Mouse (Mus musculus): ENCODE measurements around the gene Micu2.

Micu2 gene

DNA sequence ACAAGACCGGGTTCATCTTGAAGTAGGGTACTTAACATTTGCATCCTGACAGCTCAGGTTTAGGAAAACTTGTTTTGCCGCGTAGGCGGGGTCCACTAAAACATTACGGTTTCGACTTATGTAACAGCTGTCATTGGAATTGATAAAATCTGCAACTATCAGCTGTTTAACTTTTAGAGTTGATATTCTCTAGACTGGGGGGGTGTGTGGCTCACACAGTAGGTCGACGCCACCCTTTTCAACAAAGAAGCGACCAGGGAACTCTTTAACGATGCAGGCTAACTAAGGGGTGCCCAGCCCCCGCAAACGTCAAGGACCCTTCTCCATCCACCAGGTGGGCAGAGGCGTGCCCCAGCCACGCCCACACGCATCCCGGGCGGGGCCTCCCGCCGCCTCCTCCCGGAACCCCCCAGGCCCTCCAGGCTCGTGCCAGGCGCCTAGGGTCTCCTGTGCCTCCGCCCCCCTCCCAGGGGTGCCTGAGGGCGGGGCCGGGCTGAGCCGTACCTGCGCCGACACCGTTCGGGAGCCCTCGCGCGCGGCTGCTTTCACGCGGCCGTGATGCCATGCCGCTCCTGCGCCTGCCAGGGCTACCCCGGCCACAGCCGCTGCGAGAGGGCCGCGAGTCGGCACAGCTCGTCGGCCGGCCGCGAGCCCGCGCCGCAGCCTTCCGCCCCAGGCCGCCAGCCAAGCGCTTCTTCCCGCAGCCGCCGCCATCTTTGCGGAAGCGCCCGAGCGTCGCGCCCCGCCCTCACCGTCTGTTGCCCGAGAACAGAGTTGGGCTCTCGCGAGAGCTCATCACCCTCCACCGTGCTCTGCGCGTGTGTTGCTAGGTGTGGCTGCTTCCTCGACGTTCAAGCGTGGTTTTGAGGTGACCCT, at the start of gene Micu2:
Gene Micu2, minus strand, starts transcription at position 737 of the 876 bp plus-strand sequence.
- DNase-seq (ENCODE audit: low read depth, low spot score) = peak; percentile 83

DNA sequence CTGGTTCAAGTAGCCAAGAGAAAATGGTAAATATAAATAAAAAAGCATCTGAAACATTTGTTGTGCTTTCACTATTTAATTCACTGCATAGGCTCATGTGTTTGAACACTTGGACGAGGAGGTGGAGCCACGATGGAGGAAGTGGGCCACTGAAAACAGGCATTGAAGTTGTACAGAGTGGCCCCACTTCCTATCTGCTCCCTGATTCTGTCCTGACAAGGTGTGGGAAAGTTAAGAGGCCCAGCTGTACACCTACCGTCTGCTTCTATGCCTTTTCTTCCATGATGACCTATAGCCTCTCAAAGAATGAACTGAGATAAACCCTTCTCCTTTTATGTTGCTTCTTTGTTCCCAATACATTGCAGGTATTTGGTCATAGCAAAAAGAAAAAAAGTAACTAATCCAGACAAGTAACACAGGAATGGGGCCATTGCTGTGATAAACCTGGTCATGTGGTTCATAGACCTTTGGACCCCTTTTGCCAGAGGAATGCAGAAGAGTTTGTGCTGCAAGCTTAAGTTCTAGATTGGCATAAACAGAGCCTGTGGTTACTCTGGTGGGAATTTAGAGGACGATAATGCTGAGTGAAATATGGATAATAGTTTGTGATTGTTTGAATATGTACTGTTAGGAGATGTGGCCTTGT, 47.7 kb upstream of the Micu2 start:
- DNase-seq (ENCODE audit: low read depth, low spot score) = no peak

DNA sequence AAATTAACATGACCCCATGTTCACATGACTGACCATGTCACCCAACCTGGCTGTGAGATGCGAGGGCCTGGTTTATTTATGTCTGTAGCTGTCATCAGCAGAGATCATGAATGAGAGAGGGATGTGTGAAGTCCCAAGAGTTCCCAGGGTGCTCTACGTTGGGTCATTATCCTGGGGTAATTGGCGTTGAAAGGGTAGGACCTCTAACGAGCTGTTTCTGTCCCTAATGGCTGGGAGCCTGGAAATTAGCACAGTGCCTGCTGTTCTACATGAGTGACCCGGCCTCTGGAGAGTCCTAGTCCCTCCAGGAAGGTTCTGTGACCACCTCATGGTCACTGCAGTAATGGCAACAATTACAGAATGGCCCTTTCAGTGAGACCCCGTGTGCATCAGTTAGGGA, 37.1 kb upstream of the Micu2 start:
- DNase-seq (ENCODE audit: low read depth, low spot score) = peak; percentile 27

DNA sequence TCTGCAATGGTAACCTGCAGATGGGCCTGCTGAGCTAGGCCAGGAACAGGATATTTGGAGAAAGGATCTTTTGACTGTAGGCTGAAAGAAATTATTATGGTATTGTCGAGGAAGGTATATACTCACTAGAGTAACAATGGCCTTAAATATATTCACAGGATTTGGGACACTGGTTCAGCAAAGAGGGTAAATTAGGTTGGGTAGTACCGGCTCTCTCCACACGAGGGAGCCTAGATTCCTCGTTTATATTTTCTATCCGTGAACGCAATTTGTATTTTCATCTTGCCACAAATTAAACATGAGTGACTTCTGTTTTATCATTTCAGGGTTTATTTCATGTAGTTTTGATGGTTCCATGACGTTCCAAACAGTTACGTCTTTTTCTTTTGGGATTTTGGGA, 35.5 kb upstream of the Micu2 start:
- peak; percentile 33 for DNase-seq (ENCODE audit: low read depth, low spot score)

DNA sequence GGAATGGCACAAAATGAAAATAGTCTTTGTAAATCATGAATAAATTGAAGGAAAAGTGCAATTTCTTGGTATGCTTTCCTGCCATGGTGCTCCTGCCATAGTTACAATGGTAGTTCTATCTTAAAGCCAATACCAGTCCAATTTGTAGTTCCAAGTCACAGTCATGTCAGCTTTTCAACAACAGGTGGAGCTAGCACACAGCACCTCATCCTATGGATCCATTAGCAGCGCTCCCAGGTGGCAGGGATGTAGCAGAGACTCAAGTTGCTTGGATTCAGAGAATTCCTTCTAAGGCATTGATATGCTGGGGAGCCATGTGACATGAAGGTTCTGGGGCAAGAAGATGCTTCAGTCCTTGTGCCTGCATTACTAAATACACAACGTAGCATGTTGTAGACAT, 19.8 kb upstream of the Micu2 start:
- DNase-seq (ENCODE audit: low read depth, low spot score) = peak; percentile 13

DNA sequence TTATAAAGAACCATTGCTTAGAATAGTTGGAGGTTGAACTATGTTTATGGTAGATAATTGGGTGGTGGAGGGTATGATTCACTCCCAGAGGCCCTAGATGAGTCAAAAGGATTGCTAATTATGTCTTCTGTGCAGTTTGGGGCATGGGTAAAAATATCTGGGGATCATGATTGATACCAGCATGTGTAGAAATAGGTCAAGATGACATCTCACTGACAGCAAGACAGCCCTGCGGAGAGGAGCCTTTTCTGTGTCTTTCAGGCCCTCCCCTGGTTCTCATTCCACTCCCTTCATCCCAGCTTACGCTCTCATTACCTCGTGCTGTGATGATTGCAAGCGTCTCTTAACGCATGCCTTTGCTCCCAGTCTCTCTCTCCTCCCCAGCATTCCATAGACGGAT, 4.8 kb upstream of the Micu2 start:
- DNase-seq (ENCODE audit: low read depth, low spot score) = no peak

DNA sequence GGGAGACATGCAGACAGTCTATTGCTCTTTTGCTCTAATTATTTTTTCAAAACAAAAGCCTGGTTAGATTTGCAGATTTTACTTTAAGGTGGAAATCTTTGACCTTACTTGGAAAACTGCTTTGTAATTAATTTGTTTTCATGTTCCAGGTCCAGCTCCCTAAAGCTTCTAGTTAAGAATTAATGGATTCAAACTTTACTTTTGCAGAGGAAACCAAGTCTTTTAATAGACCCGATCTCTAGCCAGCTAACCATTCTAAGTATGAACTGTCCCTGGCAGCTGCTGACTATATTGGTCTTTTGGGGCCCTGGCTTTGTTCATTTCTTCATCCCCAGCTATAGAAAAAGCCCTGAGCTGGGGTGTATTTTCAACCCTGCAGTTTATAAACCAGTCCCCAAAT, 3.1 kb upstream of the Micu2 start:
- DNase-seq (ENCODE audit: low read depth, low spot score) = no peak

DNA sequence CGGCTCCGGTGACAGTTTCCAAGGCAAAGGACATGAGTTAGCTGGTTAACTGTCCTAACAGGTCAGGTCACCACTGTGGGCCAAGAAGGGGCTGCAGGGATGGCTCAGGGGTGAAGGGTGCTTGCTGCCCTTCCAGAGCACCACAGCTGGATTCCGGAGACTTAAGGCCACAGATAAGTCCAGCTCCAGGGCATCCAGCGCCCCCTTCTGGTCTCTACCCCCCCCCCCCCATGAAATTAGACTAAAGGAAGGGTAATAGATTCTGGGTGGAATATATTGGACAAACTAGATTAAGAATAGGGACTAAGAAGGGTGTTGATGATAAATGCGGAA, 306 bp upstream of the Micu2 start:
- DNase-seq (ENCODE audit: low read depth, low spot score) = no peak

DNA sequence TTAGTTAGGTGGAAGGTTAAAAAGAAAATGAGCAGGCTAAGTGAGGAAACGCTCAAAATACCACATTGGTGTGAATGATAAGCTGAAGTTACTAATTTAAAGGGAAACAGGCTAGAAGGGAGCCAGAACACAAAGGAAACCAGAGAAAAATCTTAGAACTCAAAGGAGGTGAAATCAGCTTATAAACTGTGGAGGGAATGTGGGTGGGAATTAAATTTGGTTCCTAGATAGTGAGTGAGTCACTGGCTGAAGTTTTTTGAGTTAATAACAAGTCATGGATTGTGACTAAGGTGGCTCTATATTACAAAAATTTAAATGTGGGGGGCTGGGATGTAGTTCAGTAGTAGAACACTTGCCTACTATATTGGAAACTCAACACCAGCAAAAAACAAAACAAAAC, 1.6 kb downstream of the Micu2 start:
- no peak for DNase-seq (ENCODE audit: low read depth, low spot score)

DNA sequence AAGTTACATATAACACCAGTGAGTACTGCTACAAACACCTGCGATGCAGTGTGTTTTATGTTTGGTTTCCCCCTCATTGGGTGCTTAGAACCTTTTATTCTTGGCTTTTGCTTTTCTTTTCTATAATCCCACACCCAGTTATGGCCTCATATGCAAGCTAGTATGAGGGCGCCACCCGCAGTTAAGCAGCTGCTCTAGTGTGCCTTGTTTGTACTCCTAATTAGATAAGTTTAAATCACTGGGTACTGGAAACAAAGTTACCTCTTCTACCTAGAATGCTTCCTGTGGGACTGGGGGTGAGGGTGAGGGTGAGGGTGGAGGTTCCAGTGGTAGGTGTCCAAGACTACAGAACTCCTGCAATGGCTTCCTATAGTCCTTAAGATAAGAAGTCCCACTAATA, 2.9 kb downstream of the Micu2 start:
- DNase-seq (ENCODE audit: low read depth, low spot score) = no peak

DNA sequence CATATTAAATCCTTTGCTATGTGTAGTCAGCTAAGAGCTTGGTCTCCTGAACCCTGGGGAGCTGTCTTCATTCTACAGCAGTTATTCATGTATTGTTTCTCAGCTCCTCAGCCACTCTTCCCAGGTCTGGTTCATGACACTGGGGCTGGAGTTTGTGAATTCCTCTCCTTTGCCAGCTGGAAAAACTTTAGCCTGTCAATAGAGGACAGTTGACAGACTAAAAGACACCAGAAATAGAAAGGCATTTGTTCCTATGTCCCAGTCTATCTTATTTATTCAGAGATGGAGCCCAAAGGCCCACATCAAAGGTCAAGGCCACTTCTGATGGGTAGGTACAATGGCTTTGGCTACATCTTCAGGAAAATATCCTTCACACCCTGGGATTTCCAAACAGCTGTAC, 7.3 kb downstream of the Micu2 start:
- no peak for DNase-seq (ENCODE audit: low read depth, low spot score)

DNA sequence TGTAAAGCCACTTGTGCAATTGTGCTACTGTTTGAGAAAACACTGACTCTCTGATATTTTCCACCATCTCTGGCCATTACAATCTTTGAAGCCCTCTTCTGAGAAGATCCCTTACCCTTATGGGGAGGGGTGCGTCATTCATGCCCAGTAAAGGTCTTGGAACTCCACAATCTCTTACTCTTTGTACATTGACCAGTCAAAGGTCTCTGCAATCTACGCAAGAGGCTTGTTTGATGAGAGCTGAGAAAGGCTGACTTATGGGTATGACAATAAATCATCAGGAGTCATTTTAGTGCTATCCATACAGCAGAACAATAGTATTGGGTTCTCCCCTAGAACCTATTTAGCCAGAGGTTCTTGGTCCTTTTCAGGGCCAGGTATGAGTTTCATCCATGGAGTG, 9.9 kb downstream of the Micu2 start:
- no peak for DNase-seq (ENCODE audit: low read depth, low spot score)

DNA sequence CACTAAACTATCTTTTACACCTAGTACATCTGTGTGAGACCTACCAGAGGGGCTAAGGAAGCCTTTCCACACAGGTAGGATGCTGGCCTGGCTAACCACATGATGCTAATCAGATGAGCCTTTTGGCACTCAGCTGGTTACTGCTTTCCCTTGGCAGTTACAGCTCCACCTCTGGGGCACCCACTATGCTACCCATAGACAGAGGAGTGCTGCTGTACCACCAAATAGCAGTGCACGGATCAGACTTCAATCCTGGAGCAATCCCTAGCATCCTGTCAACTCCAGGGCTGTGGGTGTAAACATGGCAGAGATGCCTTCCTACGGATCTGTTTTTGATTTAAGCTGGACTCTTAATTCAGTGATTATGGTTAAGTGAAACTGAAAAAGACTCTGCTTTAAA, 13.3 kb downstream of the Micu2 start:
- DNase-seq (ENCODE audit: low read depth, low spot score) = no peak

DNA sequence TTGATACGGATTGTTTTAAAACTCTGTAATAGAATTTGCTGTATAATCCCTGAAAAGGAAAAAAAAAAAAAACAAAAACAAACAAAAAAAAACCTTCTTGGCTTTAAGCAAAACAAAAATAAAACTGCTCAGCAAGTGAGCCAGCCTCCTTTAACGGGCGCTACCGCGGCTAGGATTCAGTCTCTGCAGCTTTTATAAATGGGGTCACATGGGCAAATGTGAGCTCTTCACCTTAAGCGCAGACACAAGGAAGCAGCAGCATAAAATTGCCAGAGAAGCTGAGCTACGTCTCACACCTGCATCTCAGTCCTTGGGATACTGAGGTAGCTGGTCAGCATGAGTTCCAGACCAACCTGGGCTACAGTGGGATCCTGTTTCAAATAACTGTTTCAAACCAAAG, 16.6 kb downstream of the Micu2 start:
- no peak for DNase-seq (ENCODE audit: low read depth, low spot score)

DNA sequence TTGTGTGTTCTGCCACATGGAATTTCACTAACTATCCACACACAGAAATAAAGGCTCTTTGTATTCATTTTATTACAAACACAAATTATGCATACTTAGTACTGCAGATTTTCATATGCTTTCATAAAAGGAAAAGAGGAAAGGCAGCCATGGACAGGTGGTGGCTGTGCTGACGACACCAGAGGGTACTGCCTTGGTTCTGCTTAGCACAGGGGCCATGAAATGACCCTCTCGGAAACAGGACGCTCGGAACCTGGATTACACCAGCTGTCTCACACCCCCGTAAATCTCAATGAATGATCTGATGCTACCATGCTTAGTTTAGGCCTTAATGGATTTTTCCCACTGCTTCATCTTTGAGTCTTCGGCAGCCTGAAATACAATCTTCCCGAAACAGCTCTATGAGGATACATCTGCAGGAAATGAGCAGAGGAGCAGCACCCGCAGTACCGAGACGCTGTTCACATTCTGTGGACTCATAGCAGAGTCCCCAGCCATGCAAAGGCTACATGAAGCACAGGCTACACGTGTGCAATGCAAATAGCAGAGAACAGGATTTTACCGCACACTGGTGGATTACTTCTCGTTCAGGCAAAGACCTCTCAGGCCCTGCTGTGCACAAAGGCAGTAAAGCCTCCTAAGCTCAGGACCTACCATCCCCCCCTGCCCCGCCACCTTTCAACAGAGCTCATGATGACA, 17.2 kb downstream of the Micu2 start:
- DNase-seq (ENCODE audit: low read depth, low spot score) = peak; percentile 31

DNA sequence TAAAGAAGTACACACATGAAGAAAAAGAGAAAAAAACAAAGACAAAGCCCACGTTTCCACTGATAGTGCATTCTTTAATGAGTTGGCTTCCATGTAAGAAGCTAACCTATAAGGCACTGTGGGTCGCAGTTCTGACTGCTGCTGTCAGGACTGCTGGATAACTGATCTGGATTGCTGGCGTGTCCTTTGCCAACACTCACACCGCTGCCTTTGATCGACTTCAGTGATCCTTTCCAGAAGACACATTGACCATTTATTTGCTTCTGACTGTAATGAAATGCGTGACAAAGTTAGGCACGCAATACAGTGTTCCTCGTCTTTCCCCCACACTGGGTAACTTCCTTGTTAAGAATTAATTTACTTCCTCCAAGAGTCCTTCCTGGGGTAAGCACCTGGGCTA, 18.3 kb downstream of the Micu2 start:
- no peak for DNase-seq (ENCODE audit: low read depth, low spot score)

DNA sequence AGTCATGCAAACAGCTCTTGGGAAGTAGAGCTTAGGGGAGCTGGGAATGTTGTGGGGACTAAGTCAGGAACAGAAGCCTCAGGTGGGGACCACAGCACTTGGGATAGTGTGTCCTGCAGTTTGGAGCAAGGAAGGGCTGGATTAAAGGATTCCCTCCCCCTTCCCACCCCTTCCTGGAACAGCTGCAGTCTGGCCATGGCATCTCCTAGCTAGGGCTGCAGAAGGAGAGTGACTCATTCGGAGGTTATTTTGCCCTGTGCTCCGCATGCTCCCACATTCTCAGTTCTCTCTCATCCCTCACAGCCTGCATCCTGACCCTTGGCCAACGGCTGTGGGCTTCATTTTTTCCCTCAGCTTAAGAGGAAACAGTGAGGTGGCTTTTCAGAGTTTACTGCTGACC, 18.9 kb downstream of the Micu2 start:
- DNase-seq (ENCODE audit: low read depth, low spot score) = no peak

DNA sequence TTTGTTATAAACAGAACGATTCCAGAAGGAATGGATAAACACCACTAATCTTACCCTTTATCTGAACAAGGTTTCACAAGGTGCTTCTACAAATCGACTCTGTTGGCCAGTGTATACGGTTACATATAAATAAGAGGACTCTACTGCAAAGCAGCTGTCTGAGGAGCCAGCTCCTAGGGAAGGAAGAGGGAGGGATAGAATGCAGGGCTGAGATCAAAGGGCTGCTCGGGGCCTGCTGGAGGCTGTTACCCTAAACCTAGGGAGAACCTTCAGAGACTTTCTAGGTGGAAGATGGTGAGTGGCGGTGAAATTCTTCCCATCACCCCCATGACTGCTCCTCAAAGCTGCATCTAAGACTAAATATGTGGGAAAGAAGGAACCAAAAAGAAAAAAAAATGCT, 20.9 kb downstream of the Micu2 start:
- no peak for DNase-seq (ENCODE audit: low read depth, low spot score)

DNA sequence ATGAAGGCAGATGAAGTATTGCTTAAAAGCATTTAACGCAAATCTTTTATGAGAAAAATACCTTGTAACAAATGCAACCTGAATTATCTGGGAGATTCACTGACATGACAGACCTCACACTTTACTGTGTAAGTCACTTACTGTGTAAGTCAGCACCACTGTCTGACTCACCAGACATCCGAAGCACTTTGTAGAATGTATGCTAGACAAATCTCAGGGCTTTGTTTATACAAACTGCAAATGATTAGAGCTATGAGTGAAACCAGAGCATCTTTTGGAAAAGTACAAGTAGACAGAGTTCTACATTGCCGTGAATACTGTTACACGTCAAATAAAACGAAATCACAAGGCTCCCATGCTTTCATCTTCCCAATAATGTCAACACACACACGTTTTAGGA, 23.4 kb downstream of the Micu2 start:
- DNase-seq (ENCODE audit: low read depth, low spot score) = no peak

DNA sequence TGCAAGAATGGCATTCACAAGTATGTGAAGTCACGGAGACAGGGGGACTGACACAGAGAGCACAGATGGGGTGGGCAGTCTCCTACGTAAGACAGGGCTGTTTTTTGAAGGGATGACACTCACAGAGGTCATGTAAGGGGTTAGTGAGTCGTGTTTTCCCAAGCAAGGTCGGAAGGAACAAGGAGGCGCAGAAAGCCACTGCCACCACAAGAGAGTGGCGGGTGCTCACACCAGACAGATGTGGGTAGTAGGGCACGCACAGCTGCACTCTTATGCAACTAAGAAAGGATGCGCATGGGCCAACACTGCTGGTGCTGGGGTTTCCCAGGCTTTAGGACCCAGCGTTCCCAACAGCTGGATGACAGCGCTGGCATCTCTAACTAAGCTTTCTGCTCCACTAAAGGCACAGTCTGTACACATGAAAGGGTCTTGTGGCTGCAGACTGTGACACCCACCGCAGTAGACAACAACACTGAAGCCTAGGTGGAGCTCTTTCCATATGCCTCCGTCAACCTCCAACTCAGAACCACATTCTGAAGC, 27.0 kb downstream of the Micu2 start:
- no peak for DNase-seq (ENCODE audit: low read depth, low spot score)

DNA sequence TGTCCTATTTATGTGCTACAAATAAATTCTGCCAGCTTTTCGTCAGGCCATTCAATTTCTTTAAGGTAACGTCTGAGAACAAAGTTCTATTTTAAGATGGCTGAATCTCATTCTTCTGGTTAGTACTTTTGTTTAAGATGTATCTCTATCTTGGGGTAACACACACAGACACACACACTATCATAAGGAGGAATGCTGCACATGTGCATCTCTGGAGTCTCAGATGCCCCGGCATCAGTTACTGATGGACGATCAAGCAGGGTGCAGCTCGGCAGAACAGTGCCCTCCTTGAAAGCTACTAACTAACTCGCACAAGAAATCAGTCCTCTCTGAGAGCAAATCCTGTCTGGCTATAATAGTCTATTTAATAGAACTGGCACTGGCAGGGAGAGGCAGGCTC, 30.2 kb downstream of the Micu2 start:
- no peak for DNase-seq (ENCODE audit: low read depth, low spot score)

DNA sequence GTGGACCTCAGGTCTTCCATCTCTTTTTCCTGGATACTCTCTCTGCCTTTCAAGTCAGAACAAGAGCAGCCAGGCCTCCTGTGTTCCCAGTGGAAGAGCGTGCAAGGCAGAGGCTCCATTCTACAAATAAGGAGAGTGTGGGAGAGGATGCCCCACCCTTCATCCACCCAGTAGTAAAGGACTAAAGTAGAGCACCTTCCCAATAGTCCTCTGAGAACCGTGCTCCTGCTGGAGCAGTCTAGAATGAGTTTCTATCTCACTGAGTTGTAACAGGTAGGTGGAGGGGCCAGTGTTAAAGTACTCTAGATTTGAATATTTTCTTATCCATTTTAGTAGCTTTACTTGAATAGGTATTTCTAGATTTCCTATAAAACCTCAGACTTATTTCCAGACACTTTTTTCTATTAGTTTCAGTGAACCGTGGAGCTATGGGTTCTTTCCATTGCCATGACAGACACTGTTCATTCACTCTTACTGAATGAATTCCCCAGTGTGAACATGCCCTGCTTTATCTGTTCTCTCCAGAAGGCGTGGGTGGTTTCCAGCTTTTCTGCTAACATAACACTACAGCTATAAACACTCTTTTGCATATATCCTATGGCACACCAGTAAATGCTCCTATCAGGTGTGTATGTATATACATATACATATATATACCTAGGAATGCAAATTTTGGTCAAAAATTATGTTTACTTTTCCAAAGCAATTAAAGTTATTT, 31.8 kb downstream of the Micu2 start:
- DNase-seq (ENCODE audit: low read depth, low spot score) = no peak

All from retina, postnatal 7 days (tissue).